Mouse (Mus musculus): ENCODE measurements at regions not wholly inside any gene's neighbourhood (a gene's known extent, or its start where the extent isn't known, plus 50 kb on each side); places are given as distances from the start of the nearest gene placed in this dataset.

- ATAC-seq (ENCODE audit: borderline replicate concordance, extremely low read depth, low FRiP score, low TSS enrichment) = no peak
- H3K9me3 ChIP-seq = no peaks in the 10 kb centered on the region
- H3K4me3 ChIP-seq = no peak overlapping the region
- H3K4me1 ChIP-seq = no peaks in the 10 kb centered on the region
- 76% methylated on average over 5 of the region's 5 CpGs for WGBS
- H3K9ac ChIP-seq = no peak overlapping the region
- H3K27ac ChIP-seq = no peak overlapping the region
- H3K27me3 ChIP-seq = no peaks in the 10 kb centered on the region
- H3K36me3 ChIP-seq = no peaks in the 10 kb centered on the region
- H3K4me2 ChIP-seq = no peak overlapping the region
Measured at GRCm38 (mm10) chrX:10878922-10879321, 164.1 kb downstream of the Mid1ip1 start.

GRCm38 (mm10) chrX:10883729-10884464 lies 169.1 kb downstream of the Mid1ip1 start:
- Histone ChIP-seq H3K27ac (no peak overlapping the region), H3K4me2 (no peak overlapping the region), H3K9me3 (no peaks in the 10 kb centered on the region), H3K4me3 (no peak overlapping the region), H3K27me3 (no peaks in the 10 kb centered on the region), H3K9ac (no peak overlapping the region), H3K36me3 (no peaks in the 10 kb centered on the region), H3K4me1 (no peaks in the 10 kb centered on the region)
- ATAC-seq (ENCODE audit: borderline replicate concordance, extremely low read depth, low FRiP score, low TSS enrichment) = no peak
- 70% methylated on average over 11 of the region's 11 CpGs for WGBS

GRCm38 (mm10) chrX:10892815-10893214 lies 178.0 kb downstream of the Mid1ip1 start:
- H3K27me3 ChIP-seq = no peaks in the 10 kb centered on the region
- 69% methylated on average over 3 of the region's 3 CpGs for WGBS
- no peak overlapping the region for H3K4me2 ChIP-seq
- H3K36me3 ChIP-seq = no peaks in the 10 kb centered on the region
- H3K9me3 ChIP-seq = no peaks in the 10 kb centered on the region
- no peak overlapping the region for H3K27ac ChIP-seq
- H3K4me3 ChIP-seq = no peak overlapping the region
- no peak overlapping the region for H3K9ac ChIP-seq
- H3K4me1 ChIP-seq = no peaks in the 10 kb centered on the region
- ATAC-seq (ENCODE audit: borderline replicate concordance, extremely low read depth, low FRiP score, low TSS enrichment) = no peak

- ATAC-seq (ENCODE audit: borderline replicate concordance, extremely low read depth, low FRiP score, low TSS enrichment) = peak; percentile 93
- H3K9ac ChIP-seq = no peak overlapping the region
- H3K4me1 ChIP-seq = no peaks in the 10 kb centered on the region
Measured at GRCm38 (mm10) chrX:10896193-10896955, 181.6 kb downstream of the Mid1ip1 start.

GRCm38 (mm10) chrX:10902686-10903085 lies 187.9 kb downstream of the Mid1ip1 start:
- no peaks in the 10 kb centered on the region for H3K4me1 ChIP-seq
- no peaks in the 10 kb centered on the region for H3K27me3 ChIP-seq
- no peak for ATAC-seq (ENCODE audit: borderline replicate concordance, extremely low read depth, low FRiP score, low TSS enrichment)
- H3K9ac ChIP-seq = no peak overlapping the region
- no peak overlapping the region for H3K27ac ChIP-seq
- no peaks in the 10 kb centered on the region for H3K36me3 ChIP-seq
- H3K4me3 ChIP-seq = no peak overlapping the region
- WGBS = 73% methylated on average over 4 of the region's 4 CpGs
- no peaks in the 10 kb centered on the region for H3K9me3 ChIP-seq
- no peak overlapping the region for H3K4me2 ChIP-seq

More at GRCm38 (mm10) chrX:10896193-10896955, 181.6 kb downstream of the Mid1ip1 start:
- no peaks in the 10 kb centered on the region for H3K36me3 ChIP-seq
- no peak overlapping the region for H3K4me2 ChIP-seq
- 63% methylated on average over 5 of the region's 5 CpGs for WGBS
- H3K9me3 ChIP-seq = no peaks in the 10 kb centered on the region
- peak overlapping the region; percentile 31 for H3K27ac ChIP-seq
- H3K27me3 ChIP-seq = no peaks in the 10 kb centered on the region
- H3K4me3 ChIP-seq = no peak overlapping the region

GRCm38 (mm10) chrX:10904072-10904471 lies 189.3 kb downstream of the Mid1ip1 start:
- no peaks in the 10 kb centered on the region for H3K27me3 ChIP-seq
- H3K27ac ChIP-seq = no peak overlapping the region
- no peak overlapping the region for H3K9ac ChIP-seq
- H3K36me3 ChIP-seq = no peaks in the 10 kb centered on the region
- no peak overlapping the region for H3K4me2 ChIP-seq
- no peak overlapping the region for H3K4me3 ChIP-seq
- 86% methylated on average over 6 of the region's 6 CpGs for WGBS
- H3K9me3 ChIP-seq = no peaks in the 10 kb centered on the region
- no peaks in the 10 kb centered on the region for H3K4me1 ChIP-seq
- ATAC-seq (ENCODE audit: borderline replicate concordance, extremely low read depth, low FRiP score, low TSS enrichment) = no peak

- Histone ChIP-seq H3K36me3 (no peaks in the 10 kb centered on the region), H3K9ac (no peak overlapping the region), H3K27me3 (no peaks in the 10 kb centered on the region), H3K9me3 (no peaks in the 10 kb centered on the region), H3K4me3 (no peak overlapping the region), H3K27ac (no peak overlapping the region), H3K4me1 (no peaks in the 10 kb centered on the region), H3K4me2 (no peak overlapping the region)
- WGBS = 47% methylated on average over 3 of the region's 3 CpGs
- no peak for ATAC-seq (ENCODE audit: borderline replicate concordance, extremely low read depth, low FRiP score, low TSS enrichment)
Measured at GRCm38 (mm10) chrX:10904889-10905288, 190.1 kb downstream of the Mid1ip1 start.

GRCm38 (mm10) chrX:10911127-10912061 lies 196.6 kb downstream of the Mid1ip1 start:
- Histone ChIP-seq H3K4me2 (no peak overlapping the region), H3K36me3 (no peaks in the 10 kb centered on the region), H3K9ac (no peak overlapping the region), H3K4me3 (no peak overlapping the region), H3K27ac (no peak overlapping the region), H3K9me3 (no peaks in the 10 kb centered on the region), H3K27me3 (no peaks in the 10 kb centered on the region; the same call in 1 of the 2 replicates), H3K4me1 (no peaks in the 10 kb centered on the region)
- 76% methylated on average over 14 of the region's 14 CpGs for WGBS
- no peak for ATAC-seq (ENCODE audit: borderline replicate concordance, extremely low read depth, low FRiP score, low TSS enrichment)

Data from lung, embryonic 15.5 days (tissue).